Mouse (Mus musculus) limb, embryonic 14.5 days (tissue): ENCODE results near the gene Klra17. TPM values are rescaled to one million over a fixed set of nuclear protein-coding genes. Genes with fewer than 3 reads are reported as not detected.
"Not testable (repeated sequence)": the region's sequence is repeated elsewhere in the genome, so short reads cannot be mapped to it uniquely, and the experiment has no call there.

Source experiments
- ATAC-seq: fragments of 200-750 bp; cut with Nextera tagmentation; 2 replicates; pipeline ENCODE4 v1.8.0; 2017; ENCODE audit warnings: low read depth, moderate number of reproducible peaks, moderate TSS enrichment; ENCODE audit not compliant: low FRiP score
- DNase-seq: peaks from one replicate; pipeline ENCODE4 v3.0.0-alpha.2; 2015; ENCODE audit warnings: low spot score
- H3K27ac ChIP-seq: fragments of 300-500 bp; sonication (generic); replicated peaks from 2 replicates; pipeline ENCODE4 v1.5.1; 2014; ENCODE audit warnings: low read depth, mild to moderate bottlenecking, low read length, moderate library complexity, mixed read lengths
- H3K27me3 ChIP-seq: fragments of 300-500 bp; sonication (generic); 2 replicates; pipeline ENCODE4 v1.6.1; 2014; ENCODE audit warnings: low read length, mixed read lengths; ENCODE audit not compliant: control insufficient read depth, insufficient read depth
- H3K36me3 ChIP-seq: fragments of 300-500 bp; sonication (generic); 2 replicates; pipeline ENCODE4 v1.6.1; 2014; ENCODE audit warnings: mild to moderate bottlenecking, low read length, moderate library complexity, mixed read lengths; ENCODE audit not compliant: control insufficient read depth, insufficient read depth
- H3K4me1 ChIP-seq: fragments of 300-500 bp; sonication (generic); 2 replicates; pipeline ENCODE4 v1.6.1; 2014; ENCODE audit warnings: antibody characterized with exemption, low read length, mixed read lengths; ENCODE audit not compliant: control insufficient read depth, insufficient read depth
- H3K4me2 ChIP-seq: fragments of 300-500 bp; sonication (generic); replicated peaks from 2 replicates; pipeline ENCODE4 v1.6.1; 2014; ENCODE audit warnings: low read depth, mild to moderate bottlenecking, low read length, moderate library complexity; ENCODE audit not compliant: severe bottlenecking
- H3K4me3 ChIP-seq: fragments of 300-500 bp; sonication (generic); replicated peaks from 2 replicates; pipeline ENCODE4 v1.5.1; 2014; ENCODE audit warnings: low read length
- H3K9ac ChIP-seq: fragments of 300-500 bp; sonication (generic); 2 replicates; pipeline ENCODE4 v1.6.1; 2014; ENCODE audit warnings: mild to moderate bottlenecking, low read depth, low read length, moderate library complexity; ENCODE audit not compliant: severe bottlenecking
- H3K9me3 ChIP-seq: fragments of 300-500 bp; sonication (generic); 2 replicates; pipeline ENCODE4 v1.6.1; 2016; ENCODE audit warnings: low read length; ENCODE audit not compliant: control insufficient read depth
- POLR2A ChIP-seq: fragments of 200-500 bp; IDR thresholded peaks from 2 replicates; pipeline ENCODE4 v1.8.0; 2012; ENCODE audit warnings: inconsistent platforms, mild to moderate bottlenecking, moderate library complexity, borderline replicate concordance; ENCODE audit not compliant: insufficient read depth, insufficient read length; ENCODE audit errors: extremely low read depth
- WGBS: fragments of 180-500 bp; shearing (Covaris S2); extraction: QIAGEN DNeasy Blood & Tissue Kit; methylation state at CpG from one replicate; pipeline ENCODE4 v1.1.7; 2014; 5-methylcytosine and 5-hydroxymethylcytosine counted together
- polyA plus RNA-seq, 2 experiments: library from polyadenylated mRNA; depleted of rRNA in 1 of 2; stranded (reverse) in 1 of 2; unstranded in 1 of 2; fragments of >200 nt; fragmentation: Nextera tagmentation in 1 of 2; extraction: Ambion mirVana in 1 of 2; gene quantifications; 2 replicates each; pipeline versions ENCODE4 v1.2.1 to v1.2.3; 2012 to 2014

The Klra17 gene
- polyA plus RNA-seq (2012; rRNA removed), result 0.05 TPM in 1 of 2 replicates, not detected in the other
- not detected in 2 replicates for polyA plus RNA-seq (2014; fragmentation: Nextera tagmentation; extraction: Ambion mirVana)

- Histone ChIP-seq H3K36me3 (no peaks in the 10 kb centered on the region), H3K27ac (no peak within 1 kb of the TSS), H3K9me3 (no peaks in the 10 kb centered on the region; the same call in 1 of the 2 replicates), H3K4me1 (no peaks in the 10 kb centered on the region), H3K4me2 (no peak within 1 kb of the TSS), H3K27me3 (no peaks in the 10 kb centered on the region), H3K9ac (no peak within 1 kb of the TSS), H3K4me3 (no peak within 1 kb of the TSS)
- DNase-seq (no peak), ATAC-seq (no peak)
- TF ChIP-seq POLR2A, result no peak
- 52% methylated on average over 1 of the region's 1 CpGs for WGBS
These were observed at the start of gene Klra17 for GRCm38 (mm10) chr6:129876549-129876948. Klra17 (minus strand) TSS chr6:129876672.

DNA sequence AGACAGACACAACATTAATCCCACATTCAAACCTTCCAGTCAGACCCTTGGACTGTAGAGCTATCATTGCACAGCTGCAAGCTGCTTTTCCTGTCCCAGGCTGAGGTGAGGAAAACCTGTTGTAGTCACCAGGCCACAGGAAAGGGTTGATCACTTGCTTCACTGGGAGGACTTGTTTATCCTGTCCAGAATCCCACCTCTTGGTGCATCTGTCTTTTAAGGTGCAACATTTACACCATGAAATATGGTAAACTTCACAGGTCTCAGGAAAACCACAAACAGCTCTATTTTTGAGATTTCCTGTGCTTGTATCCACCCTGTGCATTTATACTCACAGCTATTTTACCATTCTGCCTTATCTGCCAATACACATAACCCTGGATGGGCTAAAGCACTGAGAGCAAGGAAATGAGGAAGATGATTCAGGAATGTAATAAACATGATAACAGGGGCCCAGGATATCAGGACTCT lies 41.0 kb upstream of the Klra17 start, which contains the start of gene Klra5:
Klra5 (minus strand) TSS at position 175 of the 471 bp plus-strand sequence.
- not testable (repeated sequence) for H3K4me1 ChIP-seq, ATAC-seq, H3K4me2 ChIP-seq

GRCm38 (mm10) chr6:129916996-129917395 lies 40.5 kb upstream of the Klra17 start:
- Histone ChIP-seq H3K36me3 (no peaks in the 10 kb centered on the region), H3K27ac (no peak overlapping the region), H3K4me1 (no peaks in the 10 kb centered on the region), H3K9ac (no peak overlapping the region), H3K9me3 (no peaks in the 10 kb centered on the region), H3K27me3 (no peaks in the 10 kb centered on the region), H3K4me2 (no peak overlapping the region), H3K4me3 (no peak overlapping the region)
- ATAC-seq, result no peak
- no peak for TF ChIP-seq POLR2A
- DNase-seq, result no peak
- WGBS, result 89% methylated on average over 1 of the region's 1 CpGs

More for the DNA sequence above, 41.0 kb upstream of the Klra17 start, which contains the start of gene Klra5:
- H3K9me3 ChIP-seq, DNase-seq, H3K4me3 ChIP-seq, H3K27me3 ChIP-seq, H3K9ac ChIP-seq, H3K27ac ChIP-seq, H3K36me3 ChIP-seq: not testable (repeated sequence)

DNA sequence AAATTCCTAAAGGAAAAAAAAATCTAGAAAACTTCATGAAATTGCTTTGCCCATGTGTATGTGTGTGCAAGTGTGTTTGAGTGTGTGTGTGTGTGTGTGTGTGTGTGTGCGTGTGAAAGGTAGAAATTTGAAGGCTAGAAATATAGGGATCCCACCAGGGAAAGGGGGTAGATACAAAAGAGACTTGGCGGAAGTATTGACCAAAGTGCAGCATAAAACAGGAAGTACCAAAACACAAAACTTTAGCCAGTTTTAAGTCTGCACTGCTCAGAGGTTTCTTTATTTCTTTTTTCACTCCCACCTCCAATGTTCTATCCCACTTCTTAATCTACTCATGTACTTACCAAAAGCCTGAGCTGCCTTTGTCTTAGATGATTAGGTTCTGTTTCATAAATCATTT lies 6.1 kb upstream of the Klra17 start:
- Histone ChIP-seq H3K4me3 (no peak overlapping the region), H3K4me1 (no peaks in the 10 kb centered on the region), H3K27ac (no peak overlapping the region), H3K36me3 (no peaks in the 10 kb centered on the region), H3K4me2 (no peak overlapping the region), H3K9ac (no peak overlapping the region), H3K9me3 (peaks cover 4% of the 10 kb centered on the region; the same call in 1 of the 2 replicates), H3K27me3 (no peaks in the 10 kb centered on the region)
- no peak for DNase-seq
- TF ChIP-seq POLR2A, result no peak
- no peak for ATAC-seq
- 71% methylated on average over 2 of the region's 2 CpGs for WGBS

GRCm38 (mm10) chr6:129862349-129862748 lies 14.1 kb downstream of the Klra17 start, which contains the start of gene Gm17631:
Gm17631 (plus strand) TSS chr6:129862649.
- not testable (repeated sequence) for ATAC-seq, H3K4me3 ChIP-seq, H3K4me1 ChIP-seq, H3K9me3 ChIP-seq, H3K9ac ChIP-seq, H3K36me3 ChIP-seq, H3K27ac ChIP-seq, H3K27me3 ChIP-seq, DNase-seq, H3K4me2 ChIP-seq
- WGBS, result no CpG with 5 or more reads among the region's 3 CpGs

- 78% methylated on average over 1 of the region's 1 CpGs for WGBS
These were observed 50.9 kb downstream of the Klra17 start for GRCm38 (mm10) chr6:129825559-129825958.

More at GRCm38 (mm10) chr6:129825559-129825958, 50.9 kb downstream of the Klra17 start:
- no peak overlapping the region for H3K4me3 ChIP-seq
- H3K4me2 ChIP-seq, result no peak overlapping the region
- TF ChIP-seq POLR2A, result no peak
- ATAC-seq (no peak), DNase-seq (no peak)
- H3K27me3 ChIP-seq, result no peaks in the 10 kb centered on the region
- no peaks in the 10 kb centered on the region for H3K9me3 ChIP-seq
- H3K9ac ChIP-seq, result no peak overlapping the region
- H3K36me3 ChIP-seq, result no peaks in the 10 kb centered on the region
- H3K4me1 ChIP-seq, result no peaks in the 10 kb centered on the region
- no peak overlapping the region for H3K27ac ChIP-seq
